Mouse (Mus musculus) heart, embryonic 16.5 days (tissue): ENCODE measurements around the gene Gm27179. TPM values are rescaled to one million over a fixed set of nuclear protein-coding genes. Genes with fewer than 3 reads are reported as not detected.
"Not testable (repeated sequence)": the region's sequence is repeated elsewhere in the genome, so short reads cannot be mapped to it uniquely, and the experiment has no call there.

ENCODE experiments used
- ATAC-seq: fragments of 200-750 bp; cut with Nextera tagmentation; replicated peaks from 2 replicates; pipeline ENCODE4 v1.8.0; 2017; ENCODE audit warnings: moderate number of reproducible peaks; ENCODE audit not compliant: insufficient read depth, low FRiP score; ENCODE audit errors: extremely low read depth
- H3K27ac ChIP-seq: fragments of 300-500 bp; sonication (generic); 2 replicates; pipeline ENCODE4 v1.5.1; 2014; ENCODE audit warnings: mild to moderate bottlenecking, low read length, control low read depth, moderate library complexity
- H3K27me3 ChIP-seq: fragments of 300-500 bp; sonication (generic); 2 replicates; pipeline ENCODE4 v1.6.1; 2014; ENCODE audit warnings: low read length, mixed read lengths; ENCODE audit not compliant: control insufficient read depth, insufficient read depth
- H3K36me3 ChIP-seq: fragments of 300-500 bp; sonication (generic); 2 replicates; pipeline ENCODE4 v1.6.1; 2014; ENCODE audit not compliant: control insufficient read depth, insufficient read depth
- H3K4me1 ChIP-seq: fragments of 300-500 bp; sonication (generic); 2 replicates; pipeline ENCODE4 v1.6.1; 2014; ENCODE audit warnings: low read length, mixed read lengths; ENCODE audit not compliant: control insufficient read depth, insufficient read depth
- H3K4me2 ChIP-seq: fragments of 300-500 bp; sonication (generic); 2 replicates; pipeline ENCODE4 v1.6.1; 2014; ENCODE audit warnings: low read depth, mild to moderate bottlenecking, control low read depth, low read length
- H3K4me3 ChIP-seq: fragments of 300-500 bp; sonication (generic); 2 replicates; pipeline ENCODE4 v1.5.1; 2014; ENCODE audit warnings: mild to moderate bottlenecking, control low read depth, low read length
- H3K9ac ChIP-seq: fragments of 300-500 bp; sonication (generic); 2 replicates; pipeline ENCODE4 v1.6.1; 2014; ENCODE audit warnings: low read length, control low read depth
- H3K9me3 ChIP-seq: fragments of 300-500 bp; sonication (generic); replicated peaks from 2 replicates; pipeline ENCODE4 v1.6.1; 2016; ENCODE audit warnings: low read length; ENCODE audit not compliant: control insufficient read depth
- WGBS: fragments of 180-500 bp; shearing (Covaris S2); extraction: QIAGEN DNeasy Blood & Tissue Kit; methylation state at CpG from one replicate; pipeline ENCODE4 v1.1.7; 2014; 5-methylcytosine and 5-hydroxymethylcytosine counted together
- polyA plus RNA-seq: library from polyadenylated mRNA; unstranded; fragments of >200 nt; fragmentation: Nextera tagmentation; extraction: Ambion mirVana; gene quantifications from 2 replicates; pipeline ENCODE4 v1.2.1, GENCODE M21; 2015

Gene Gm27179
- polyA plus RNA-seq, 1 experiment from 2014 or later: not detected

DNA sequence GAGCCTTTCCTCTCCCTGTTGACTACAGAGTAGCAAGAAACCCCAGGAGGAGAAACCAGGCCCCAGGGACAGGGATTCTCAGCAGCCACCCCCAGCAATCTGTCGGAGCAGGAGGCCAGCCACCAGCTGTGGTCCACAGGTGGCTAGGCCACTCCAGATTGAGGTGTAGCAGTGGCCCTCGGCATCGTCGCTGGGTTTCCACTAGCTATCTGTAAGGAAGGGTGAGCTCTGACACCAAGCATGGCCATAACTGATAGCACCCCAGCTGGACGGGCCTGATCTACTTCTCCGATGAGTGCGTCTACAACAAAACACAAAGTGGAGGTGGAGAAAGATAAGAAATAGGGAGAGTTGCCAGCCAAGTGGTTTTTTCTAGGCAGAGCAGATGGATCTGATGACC, 24.2 kb upstream of the Gm27179 start:
- H3K27ac ChIP-seq, H3K4me2 ChIP-seq, ATAC-seq, H3K27me3 ChIP-seq, H3K4me3 ChIP-seq, H3K9me3 ChIP-seq, H3K4me1 ChIP-seq, H3K9ac ChIP-seq, H3K36me3 ChIP-seq: not testable (repeated sequence)
- no CpG with 5 or more reads among the region's 7 CpGs for WGBS

DNA sequence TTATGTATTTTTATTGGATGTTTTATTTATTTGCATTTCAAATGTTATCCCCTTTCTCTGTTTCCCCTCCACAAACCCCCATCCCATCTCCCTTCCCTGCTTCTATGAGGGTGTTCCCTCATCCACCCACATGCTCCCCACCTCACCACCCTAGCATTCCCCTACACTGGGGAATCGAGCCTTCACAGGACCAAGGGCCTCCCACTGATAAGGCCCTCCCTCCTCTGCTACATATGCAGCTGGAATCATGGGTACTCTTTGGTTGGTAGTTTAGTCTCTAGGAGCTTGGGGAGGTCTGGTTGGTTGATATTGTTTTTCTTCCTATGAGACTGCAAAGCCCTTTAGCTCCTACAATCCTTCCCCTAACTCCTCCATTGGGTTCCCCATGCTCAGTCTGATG, 13.9 kb upstream of the Gm27179 start:
- H3K4me3 ChIP-seq, ATAC-seq: not testable (repeated sequence)
- no CpG with 5 or more reads among the region's 1 CpGs for WGBS

DNA sequence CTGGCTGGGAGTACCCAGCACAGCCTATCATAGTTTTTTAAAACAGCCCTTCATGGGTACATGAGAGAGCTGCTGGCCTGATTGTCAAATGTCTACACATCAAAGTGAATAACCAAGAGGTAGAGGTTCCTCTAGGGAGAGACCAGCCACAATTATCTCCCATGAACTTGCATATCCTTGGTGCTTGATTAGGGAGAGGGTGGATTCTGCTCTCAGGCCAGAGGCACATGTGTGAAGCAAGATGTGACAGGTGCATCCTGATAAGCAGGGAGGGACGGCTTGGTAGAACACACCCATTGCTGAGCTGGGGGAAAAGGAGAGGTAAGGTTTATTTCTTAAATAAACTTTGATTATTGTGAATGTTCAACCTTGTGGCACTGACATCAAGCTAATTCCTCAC, 10.7 kb upstream of the Gm27179 start:
- not testable (repeated sequence) for H3K27me3 ChIP-seq, H3K4me2 ChIP-seq, H3K9me3 ChIP-seq, H3K9ac ChIP-seq, ATAC-seq, H3K27ac ChIP-seq, H3K4me1 ChIP-seq, H3K4me3 ChIP-seq, H3K36me3 ChIP-seq
- WGBS: no CpG with 5 or more reads among the region's 1 CpGs

More for the DNA sequence above, 13.9 kb upstream of the Gm27179 start:
- not testable (repeated sequence) for H3K27ac ChIP-seq, H3K4me2 ChIP-seq, H3K4me1 ChIP-seq, H3K9me3 ChIP-seq, H3K36me3 ChIP-seq, H3K9ac ChIP-seq, H3K27me3 ChIP-seq

DNA sequence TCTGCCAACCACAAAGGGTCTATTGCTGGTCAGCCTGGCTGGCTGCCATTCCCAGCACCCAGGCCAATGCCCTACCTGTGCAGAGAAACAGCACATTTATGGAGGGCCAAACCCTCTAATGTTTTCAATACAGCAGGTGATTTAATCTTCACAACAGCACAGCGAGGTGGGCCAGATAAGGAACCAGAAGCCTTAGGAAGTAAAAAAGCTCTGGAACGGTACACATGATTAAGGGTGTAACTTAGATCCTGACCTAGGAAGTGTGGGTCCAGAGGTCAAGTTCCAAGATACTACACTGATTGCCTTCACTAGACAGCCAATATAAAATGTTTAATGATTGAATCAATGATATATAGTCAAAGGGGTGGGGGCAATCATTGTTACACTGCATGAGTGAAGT, 8.5 kb upstream of the Gm27179 start:
- no CpG with 5 or more reads among the region's 2 CpGs for WGBS
- not testable (repeated sequence) for H3K9ac ChIP-seq, ATAC-seq, H3K4me1 ChIP-seq, H3K36me3 ChIP-seq, H3K9me3 ChIP-seq, H3K27ac ChIP-seq, H3K4me3 ChIP-seq, H3K4me2 ChIP-seq, H3K27me3 ChIP-seq

DNA sequence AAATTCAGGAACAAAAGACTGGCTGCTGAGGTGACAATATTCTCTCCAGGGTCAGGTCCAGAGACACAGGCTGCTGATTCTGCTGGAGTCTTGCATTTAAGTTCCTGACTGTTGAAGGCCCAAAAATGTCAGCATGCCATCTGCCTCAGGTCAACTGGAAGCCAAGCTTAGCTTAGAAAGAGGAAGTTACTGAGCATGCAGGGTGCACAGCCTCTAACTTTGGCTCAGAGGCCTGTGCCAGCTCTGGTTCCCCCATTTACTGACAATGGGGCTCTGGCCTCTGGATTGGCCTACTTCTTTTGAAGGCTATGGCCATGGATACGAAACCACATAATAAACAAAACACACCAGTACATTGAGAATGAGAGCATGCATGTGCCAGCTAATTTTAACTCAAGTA, 5.3 kb downstream of the Gm27179 start:
- H3K9ac ChIP-seq, ATAC-seq, H3K9me3 ChIP-seq, H3K4me2 ChIP-seq, H3K4me3 ChIP-seq, H3K27ac ChIP-seq, H3K36me3 ChIP-seq, H3K4me1 ChIP-seq, H3K27me3 ChIP-seq: not testable (repeated sequence)
- WGBS: no CpG with 5 or more reads among the region's 1 CpGs

DNA sequence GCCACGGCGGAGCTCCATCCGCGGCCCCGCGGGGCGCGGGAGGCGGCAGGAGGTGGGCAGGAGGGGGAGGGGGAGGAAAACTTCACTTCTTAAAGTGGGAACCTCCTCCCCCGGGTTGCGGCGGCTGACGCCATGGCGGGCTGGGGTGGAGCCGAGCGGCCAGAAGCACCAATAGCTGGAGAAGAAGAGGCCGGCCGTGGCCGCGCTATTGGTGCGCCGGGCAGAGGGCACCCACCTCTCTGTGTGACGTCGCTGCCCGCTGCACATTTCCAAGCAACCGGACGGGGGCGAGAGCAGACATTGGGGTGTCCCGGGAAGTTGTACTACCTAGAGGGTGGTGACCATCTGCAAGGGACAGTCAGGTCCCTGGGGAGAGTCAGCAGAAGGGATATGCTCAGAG, 9.2 kb downstream of the Gm27179 start, which contains the start of gene Gm16867:
Gene Gm16867 (minus strand): TSS at position 189 of the 400 bp plus-strand sequence.
- not testable (repeated sequence) for H3K36me3 ChIP-seq, H3K4me1 ChIP-seq, H3K27ac ChIP-seq, H3K27me3 ChIP-seq, H3K9me3 ChIP-seq, H3K4me2 ChIP-seq, H3K9ac ChIP-seq, H3K4me3 ChIP-seq
- no CpG with 5 or more reads among the region's 29 CpGs for WGBS
- peak; percentile 97 for ATAC-seq

DNA sequence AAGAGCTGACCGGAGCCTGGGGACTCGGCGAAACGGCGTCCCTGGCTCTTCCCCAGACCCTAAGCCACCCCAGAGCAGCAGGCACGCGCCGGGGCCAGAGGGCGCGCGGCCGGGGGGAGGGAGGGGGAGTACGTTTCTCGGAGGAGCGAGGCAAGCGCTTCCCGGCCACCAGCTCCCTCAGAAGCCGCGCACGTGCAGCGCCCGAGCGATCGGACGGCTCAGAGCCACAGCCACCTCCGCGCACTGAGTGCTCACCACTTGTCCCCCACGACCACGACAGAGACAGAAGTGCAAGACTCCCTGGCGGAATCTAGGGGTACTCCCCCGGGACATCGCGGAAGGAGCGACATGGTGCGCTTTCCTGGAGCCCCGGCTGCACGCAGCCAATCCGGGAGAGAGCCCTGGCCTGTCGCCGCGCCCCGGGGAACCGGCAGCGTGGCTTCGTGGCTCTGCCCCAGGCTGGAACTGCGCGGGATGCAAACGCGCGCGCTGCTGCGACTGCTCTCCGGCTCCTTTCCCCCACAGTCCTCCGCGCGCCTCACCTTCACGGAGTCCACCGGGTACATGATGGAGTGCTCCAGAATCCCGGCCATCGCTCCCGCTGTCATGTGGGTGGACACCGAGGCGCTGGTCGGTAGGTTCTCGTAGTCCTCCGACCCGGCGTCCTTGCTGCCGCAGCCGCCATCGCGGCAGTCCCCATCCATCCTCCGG, 9.8 kb downstream of the Gm27179 start:
- not testable (repeated sequence) for H3K4me3 ChIP-seq, H3K4me2 ChIP-seq, H3K4me1 ChIP-seq, H3K27me3 ChIP-seq, H3K9me3 ChIP-seq, H3K36me3 ChIP-seq, H3K9ac ChIP-seq, H3K27ac ChIP-seq
- no CpG with 5 or more reads among the region's 73 CpGs for WGBS
- ATAC-seq: peak; percentile 49

DNA sequence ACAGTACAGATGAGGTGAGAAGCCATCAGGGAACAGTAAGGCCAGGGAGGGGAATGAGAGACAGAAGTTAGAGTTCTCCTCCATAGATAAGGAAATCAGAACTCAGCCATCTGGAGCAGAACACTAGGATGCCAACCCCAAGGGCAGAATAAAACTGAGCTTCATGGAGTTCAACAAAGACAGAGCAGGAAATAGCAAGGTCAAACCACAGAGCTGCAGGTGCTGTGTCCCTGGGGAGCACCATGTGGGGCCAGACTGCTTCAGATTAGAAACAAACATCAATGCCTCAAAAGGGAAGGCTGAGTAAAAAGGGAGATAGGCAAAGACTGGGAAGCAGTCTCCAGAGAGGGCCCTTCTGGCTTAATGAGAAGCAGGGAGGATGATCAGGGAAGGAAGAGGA, 16.1 kb downstream of the Gm27179 start:
- not testable (repeated sequence) for H3K27me3 ChIP-seq, H3K4me2 ChIP-seq, H3K36me3 ChIP-seq, H3K27ac ChIP-seq, ATAC-seq, H3K9me3 ChIP-seq, H3K4me3 ChIP-seq, H3K9ac ChIP-seq, H3K4me1 ChIP-seq

DNA sequence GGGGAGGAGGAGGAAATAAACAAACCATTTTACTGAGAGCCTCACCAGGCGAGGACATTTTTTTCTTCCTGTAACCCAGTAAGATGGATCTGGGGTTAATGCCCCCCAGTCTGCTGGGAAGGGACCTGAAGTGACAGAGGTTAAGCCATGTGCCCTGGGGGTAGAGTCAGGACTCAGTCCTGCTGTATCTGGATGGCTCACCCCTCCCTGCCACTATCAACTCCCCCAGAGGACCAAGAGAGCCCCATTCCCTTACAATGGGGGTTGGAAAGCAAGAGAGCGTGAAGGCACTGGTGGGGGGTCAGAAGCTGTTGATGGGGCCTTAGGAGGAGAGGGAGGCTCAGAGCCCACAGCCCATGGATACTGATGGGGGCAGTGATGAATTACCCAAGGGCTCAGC, 17.4 kb downstream of the Gm27179 start:
- H3K36me3 ChIP-seq, ATAC-seq, H3K4me2 ChIP-seq, H3K27ac ChIP-seq, H3K4me3 ChIP-seq, H3K27me3 ChIP-seq, H3K9ac ChIP-seq, H3K4me1 ChIP-seq, H3K9me3 ChIP-seq: not testable (repeated sequence)
- no CpG with 5 or more reads among the region's 2 CpGs for WGBS
